Mouse (Mus musculus): ENCODE measurements around the gene Slc4a1ap.
A peak's percentile ranks its signal among the peaks of the same experiment; 100 is the strongest.
"Not testable (repeated sequence)": the region's sequence is repeated elsewhere in the genome, so short reads cannot be mapped to it uniquely, and the experiment has no call there.

Gene Slc4a1ap

DNA sequence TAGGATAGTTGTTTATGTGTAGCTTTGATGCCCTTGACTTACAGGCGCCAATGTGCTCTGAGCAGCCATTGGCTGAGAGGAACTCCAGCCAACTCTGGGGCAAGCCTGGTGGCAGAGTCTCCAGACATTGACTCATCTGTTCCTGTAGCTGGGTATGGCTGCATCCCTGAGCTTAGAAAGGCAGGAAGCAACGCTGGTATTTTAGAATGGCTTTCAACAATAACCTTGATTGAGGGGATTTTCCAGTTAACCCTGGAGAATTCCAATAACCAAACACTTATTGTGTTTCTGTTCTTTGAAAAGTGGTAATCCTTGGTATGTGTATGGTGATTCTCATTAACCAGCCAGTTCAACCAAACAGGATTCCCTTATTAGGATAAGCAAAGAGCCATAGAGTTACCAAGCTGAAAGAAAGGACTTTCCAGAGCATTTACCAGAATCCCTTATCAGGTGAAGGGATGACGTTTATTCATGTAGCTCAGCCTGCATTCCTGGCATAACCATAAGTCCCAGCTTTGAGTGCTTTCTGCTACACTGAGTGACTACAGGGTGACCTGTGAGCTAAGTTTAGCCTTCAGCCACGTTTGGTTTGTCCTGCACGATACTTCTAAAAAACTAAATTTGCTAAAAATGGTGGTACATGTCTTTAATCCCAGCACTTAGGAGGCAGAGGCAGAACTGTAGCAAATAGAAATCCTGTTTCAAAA, 41.3 kb downstream of the Slc4a1ap start:
- DNase-seq, result no peak

DNA sequence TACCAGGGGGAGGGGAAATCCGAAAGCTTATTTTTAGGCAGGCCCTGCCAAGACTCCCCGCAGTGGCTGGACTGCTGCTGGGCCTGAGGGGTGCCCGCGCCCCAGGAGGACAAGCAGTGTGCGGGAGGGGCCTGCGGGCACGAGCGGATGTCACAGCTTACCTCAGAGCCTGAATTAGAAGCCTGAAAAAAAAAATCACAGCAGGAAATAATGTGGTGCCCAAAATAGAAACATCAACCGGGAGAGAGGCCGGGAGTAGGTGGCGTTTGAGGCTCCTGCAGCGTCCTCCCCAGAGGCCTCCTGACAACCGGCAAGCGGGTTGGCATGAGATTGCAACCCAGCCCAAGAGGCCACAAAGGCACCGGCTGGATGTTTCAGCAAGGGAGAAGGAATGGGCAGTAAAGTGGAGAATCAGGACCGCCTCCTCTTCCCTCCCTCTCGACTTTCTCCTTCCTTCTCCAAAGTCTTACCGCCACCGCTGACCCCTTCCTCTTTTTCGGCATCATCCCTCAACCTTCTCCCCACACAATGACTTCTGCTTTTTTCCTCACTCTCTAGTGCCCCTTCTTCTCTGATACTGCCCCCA, 44.3 kb downstream of the Slc4a1ap start:
- DNase-seq, result peak; percentile 64 to 71

- no peak for DNase-seq
Measured at GRCm38 (mm10) chr5:31573722-31574121, 46.9 kb downstream of the Slc4a1ap start.

GRCm38 (mm10) chr5:31576539-31576975, 49.8 kb downstream of the Slc4a1ap start:
- peak in 1 of 2 experiments; percentile 28 for DNase-seq

GRCm38 (mm10) chr5:31581263-31581662, 54.5 kb downstream of the Slc4a1ap start:
- DNase-seq, result no peak

GRCm38 (mm10) chr5:31581932-31582331, 55.1 kb downstream of the Slc4a1ap start:
- DNase-seq, result no peak

- peak; percentile 84 to 91 for DNase-seq
Measured at GRCm38 (mm10) chr5:31583261-31583660, 56.5 kb downstream of the Slc4a1ap start.

- peak; percentile 24 to 50 for DNase-seq
Measured at GRCm38 (mm10) chr5:31585526-31585925, 58.7 kb downstream of the Slc4a1ap start.

DNA sequence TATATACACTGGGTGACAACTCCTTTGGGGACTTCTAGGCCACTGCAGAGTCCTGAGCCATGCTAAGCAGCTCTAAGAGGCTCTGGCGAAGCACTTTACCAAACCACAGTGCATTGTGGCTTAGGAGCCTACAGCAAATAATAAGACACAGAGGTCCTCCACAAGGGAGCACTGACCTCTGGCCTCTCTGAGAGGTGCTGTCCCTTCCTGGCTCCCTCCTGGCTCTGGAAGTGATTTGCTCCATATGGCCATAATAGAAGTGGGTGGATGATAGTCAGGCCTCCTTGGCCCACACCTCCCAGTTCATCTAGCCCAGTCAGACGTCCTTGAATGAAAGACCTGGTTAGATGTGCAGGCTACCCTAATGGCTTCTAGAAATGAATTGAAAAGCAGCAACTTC, 61.2 kb downstream of the Slc4a1ap start:
- no peak for DNase-seq

GRCm38 (mm10) chr5:31588672-31589071, 61.9 kb downstream of the Slc4a1ap start:
- DNase-seq, result not testable (repeated sequence)

DNA sequence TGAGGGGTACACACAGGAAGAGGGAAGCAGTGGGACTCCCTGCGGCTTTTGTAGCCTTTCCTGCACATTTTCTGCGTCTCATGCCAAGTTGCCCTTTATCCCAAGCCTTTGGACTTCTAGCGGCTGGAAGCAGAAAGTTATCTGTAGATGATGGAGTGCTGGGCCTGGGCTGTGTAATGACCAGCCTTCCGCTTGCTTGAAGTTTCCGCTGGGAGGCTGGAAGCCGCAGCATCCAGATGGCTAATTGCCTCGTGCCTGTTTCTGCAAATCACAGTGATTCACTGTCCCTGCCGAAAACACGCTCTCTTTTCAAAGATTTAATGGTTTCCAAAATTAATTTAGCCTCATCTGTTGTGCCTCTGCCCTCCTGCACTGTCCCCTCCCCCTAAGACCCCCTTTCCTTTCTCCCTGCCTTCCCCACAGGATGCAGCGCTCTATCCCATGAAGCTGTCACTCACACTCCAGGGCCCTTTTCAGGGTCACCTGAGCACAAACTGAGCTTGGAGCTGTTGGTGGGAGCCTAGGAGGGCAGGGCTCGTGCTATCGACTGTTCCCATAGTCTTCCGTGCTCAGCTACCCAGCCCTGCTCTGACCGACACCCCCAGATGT, 63.0 kb downstream of the Slc4a1ap start:
- no peak for DNase-seq

DNA sequence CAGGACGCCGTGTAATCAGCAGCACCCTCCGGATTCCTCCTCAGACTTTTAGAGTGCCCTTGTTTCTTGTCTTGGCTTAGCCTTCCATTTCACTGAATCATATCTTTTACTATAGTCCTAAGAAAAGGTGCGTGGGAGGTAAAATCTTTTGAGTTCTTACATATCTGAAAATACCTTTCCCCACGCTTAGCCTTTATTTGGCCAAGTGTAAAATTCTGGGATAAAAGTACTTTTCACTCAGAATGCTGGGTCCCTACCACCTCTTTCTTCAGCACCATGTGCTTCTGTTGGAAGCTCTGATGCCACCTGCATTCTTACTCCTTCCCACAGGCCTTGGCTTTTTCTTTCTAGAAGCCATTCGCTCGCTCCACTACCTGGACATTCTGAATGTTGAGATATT, 64.3 kb downstream of the Slc4a1ap start:
- DNase-seq, result no peak

GRCm38 (mm10) chr5:31595868-31596267, 69.1 kb downstream of the Slc4a1ap start:
- no peak for DNase-seq

DNA sequence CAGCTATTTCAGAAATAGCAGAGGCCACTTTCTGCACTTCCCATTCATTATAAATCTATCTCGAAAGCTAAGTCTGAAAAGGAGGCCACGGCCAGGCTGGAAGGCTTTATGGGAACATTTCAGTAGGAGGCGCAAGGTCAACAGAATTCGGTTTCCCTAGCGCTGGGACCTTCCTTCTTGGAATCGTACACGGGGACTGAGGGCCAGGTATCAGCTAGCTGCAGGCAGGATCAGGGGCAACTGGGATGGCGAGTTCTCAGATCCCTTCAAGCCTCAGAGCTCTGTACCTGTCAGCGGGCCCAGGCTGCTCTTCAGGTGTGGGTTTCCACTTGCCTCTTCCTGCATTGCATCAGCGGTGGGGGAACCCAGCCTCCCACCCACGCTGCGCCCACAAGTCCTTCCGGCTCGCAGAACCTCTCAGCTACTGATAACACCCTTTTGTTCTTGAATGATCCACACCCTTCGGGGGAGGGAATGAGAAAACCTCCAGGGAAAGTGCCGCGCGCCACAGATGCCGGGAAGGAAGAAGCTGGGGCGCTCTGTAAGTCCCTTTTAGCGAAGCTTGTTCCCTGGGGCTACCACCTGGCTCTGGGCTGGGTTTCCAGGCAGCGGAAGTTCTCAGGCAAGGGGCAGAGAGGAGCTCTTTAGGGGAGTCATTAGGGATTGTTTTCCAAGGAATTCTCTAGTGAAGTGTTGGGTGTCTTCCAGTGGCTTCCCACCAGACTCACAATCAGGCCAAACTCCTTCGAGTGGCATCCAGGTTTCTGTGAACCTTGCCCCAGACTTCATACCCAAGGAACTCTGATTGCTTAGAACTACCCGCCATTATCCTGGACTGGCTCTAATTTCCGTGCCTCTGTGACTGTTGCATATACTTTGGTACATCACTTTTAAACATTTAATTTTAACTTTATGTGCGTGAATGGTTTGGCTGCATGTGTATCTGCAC, 70.0 kb downstream of the Slc4a1ap start, which contains the start of gene Mrpl33:
Gene Mrpl33 (plus strand): TSS at position 455 of the 949 bp plus-strand sequence.
- DNase-seq, result peak; percentile 11 to 14

- DNase-seq, result no peak
Measured at GRCm38 (mm10) chr5:31597430-31597944, 70.7 kb downstream of the Slc4a1ap start.

DNA sequence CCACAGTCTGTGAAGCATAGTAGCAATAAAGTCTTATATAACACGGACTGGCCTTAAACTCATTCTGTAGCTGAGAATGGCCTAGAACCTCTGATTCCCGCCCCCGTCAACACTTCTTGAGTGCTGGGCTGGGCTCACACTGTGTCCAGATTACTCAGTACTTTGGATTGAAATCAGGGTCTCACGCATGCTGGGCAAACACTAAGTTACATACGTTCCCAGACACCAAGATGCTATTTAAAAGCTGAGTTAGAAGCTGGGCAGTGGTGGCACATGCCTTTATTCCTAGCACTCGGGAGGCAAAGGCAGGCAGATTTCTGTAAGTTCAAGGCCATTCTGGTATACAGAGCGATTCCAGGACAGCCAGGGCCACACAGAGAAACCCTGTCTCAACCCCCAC, 71.3 kb downstream of the Slc4a1ap start:
- DNase-seq, result no peak

- DNase-seq, result peak in 1 of 2 experiments; percentile 25
Measured at GRCm38 (mm10) chr5:31598579-31598978, 71.8 kb downstream of the Slc4a1ap start.

- no peak for DNase-seq
Measured at GRCm38 (mm10) chr5:31599161-31599560, 72.4 kb downstream of the Slc4a1ap start.

DNA sequence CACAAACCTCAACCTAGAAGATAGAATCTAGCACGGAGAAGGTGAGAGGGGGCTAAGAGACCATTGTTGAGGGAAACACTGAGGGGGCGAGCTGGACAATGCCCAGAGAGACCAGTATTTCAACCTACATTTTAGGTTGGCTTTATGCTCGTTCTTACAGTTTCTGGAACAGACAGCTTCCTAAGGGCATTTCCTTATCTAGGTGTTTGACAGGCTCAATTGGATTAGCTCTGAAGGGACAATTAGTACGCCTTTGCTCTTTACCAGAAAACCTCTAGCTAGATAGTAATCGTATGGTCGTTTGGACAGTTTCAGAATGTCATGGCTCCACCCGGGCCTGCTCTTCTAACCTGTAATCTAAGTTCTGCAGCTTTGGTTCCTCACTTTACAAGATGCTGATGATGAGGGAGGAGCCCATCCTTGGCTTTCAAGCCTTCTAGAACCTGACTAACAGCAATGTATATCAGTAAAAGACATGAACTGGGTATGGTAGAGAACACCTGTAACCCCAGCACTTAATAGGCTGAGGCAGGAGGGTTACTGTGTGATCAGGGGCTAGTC, 74.4 kb downstream of the Slc4a1ap start:
- no peak for DNase-seq

- DNase-seq, result peak; percentile 13 to 19
Measured at GRCm38 (mm10) chr5:31602377-31602776, 75.6 kb downstream of the Slc4a1ap start.

- DNase-seq, result no peak
Measured at GRCm38 (mm10) chr5:31603766-31604165, 77.0 kb downstream of the Slc4a1ap start.

DNA sequence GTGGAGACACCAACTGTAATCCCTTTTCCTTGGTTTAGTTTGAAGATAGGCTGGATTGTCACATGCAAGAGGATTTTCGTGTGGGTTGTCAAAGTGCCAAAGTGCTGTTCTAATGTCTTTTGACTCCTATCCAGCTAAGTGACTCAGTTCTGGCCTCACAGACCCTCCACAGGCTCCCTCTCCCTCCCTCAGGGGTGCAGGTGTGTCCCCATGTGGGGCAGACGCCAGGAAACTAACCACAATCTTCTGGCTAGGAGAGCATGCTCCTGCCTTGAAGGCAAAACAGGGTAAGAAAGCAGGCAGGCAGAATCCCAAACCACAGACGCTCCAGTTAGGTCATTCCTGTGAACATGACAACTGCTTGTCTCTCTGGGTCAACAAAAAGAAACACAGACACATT, 79.4 kb downstream of the Slc4a1ap start:
- DNase-seq, result no peak
